Mouse (Mus musculus) CH12.LX (cell line): ENCODE measurements around the gene Atp13a2.

ENCODE experiments used
- CTCF ChIP-seq, 2 experiments: IDR thresholded peaks in 1 of 2; conservative IDR thresholded peaks in 1 of 2; 2 replicates each; pipeline ENCODE4 v1.5.1; 2011 to 2012; ENCODE audit warnings: low read depth in 2 of 2, low read length in 2 of 2, improper control_type of control experiment in 1 of 2, inconsistent platforms in 1 of 2, mild to moderate bottlenecking in 1 of 2, moderate library complexity in 1 of 2
- EP300 ChIP-seq: IDR thresholded peaks from 2 replicates; pipeline ENCODE4 v1.6.1; 2011; ENCODE audit warnings: low read length, improper control_type of control experiment
- GABPA ChIP-seq: IDR thresholded peaks from 2 replicates; pipeline ENCODE4 v1.6.1; 2012; ENCODE audit warnings: low read depth, low read length, improper control_type of control experiment, inconsistent platforms; ENCODE audit not compliant: insufficient replicate concordance
- IRF4 ChIP-seq: IDR thresholded peaks from 2 replicates; pipeline ENCODE4 v1.6.1; 2014; ENCODE audit warnings: low read depth, mild to moderate bottlenecking, inconsistent platforms, low read length, improper control_type of control experiment
- POLR2A ChIP-seq: IDR thresholded peaks from 2 replicates; pipeline ENCODE4 v1.6.1; 2011; ENCODE audit warnings: low read depth, mild to moderate bottlenecking, improper control_type of control experiment, low read length
- TBP ChIP-seq: conservative IDR thresholded peaks from 2 replicates; pipeline ENCODE4 v1.6.1; 2011; ENCODE audit warnings: low read depth, low read length, improper control_type of control experiment
- ZMIZ1 ChIP-seq: IDR thresholded peaks from 2 replicates; pipeline ENCODE4 v1.6.1; 2012; ENCODE audit warnings: low read depth, mild to moderate bottlenecking, inconsistent platforms, low read length, improper control_type of control experiment

DNA sequence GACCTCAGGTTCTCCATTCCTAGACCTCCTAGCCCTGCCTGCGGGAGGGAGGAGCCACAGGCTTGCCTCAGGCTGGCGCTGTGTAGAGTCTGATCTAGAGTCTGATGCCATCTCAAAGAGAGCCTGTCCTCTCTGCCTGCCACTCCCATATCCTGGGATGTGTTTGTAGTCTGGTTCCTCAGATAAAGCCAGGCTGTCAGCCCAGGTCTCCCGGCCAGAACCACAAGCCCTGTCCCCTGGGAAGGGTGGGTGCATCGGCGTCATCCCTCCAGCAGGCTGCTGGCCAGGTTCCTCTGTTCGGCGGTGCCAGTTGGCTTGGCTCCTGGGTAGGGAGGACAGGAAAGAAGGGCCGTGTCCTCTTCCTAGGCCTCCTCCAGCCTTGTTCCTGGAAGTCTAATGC, 21.4 kb downstream of the Atp13a2 start:
- no peak for TF ChIP-seq TBP
- TF ChIP-seq POLR2A, result no peak
- TF ChIP-seq EP300, result no peak
- no peak for TF ChIP-seq CTCF (conservative IDR thresholded peaks at IDR 0.05 in 1 of 2, IDR thresholded peaks at IDR 0.05 in 1 of 2; ENCODE audit: low read depth in 2 of 2, low read length in 2 of 2)
- TF ChIP-seq IRF4, result no peak
- TF ChIP-seq GABPA, result no peak
- no peak for TF ChIP-seq ZMIZ1
